Mouse (Mus musculus) hindbrain, embryonic 11.5 days (tissue): ENCODE data around the gene Mob2. TPM values are rescaled to one million over a fixed set of nuclear protein-coding genes. Genes with fewer than 3 reads are reported as not detected.
A peak's percentile ranks its signal among the peaks of the same experiment; 100 is the strongest.

Experiments used
- ATAC-seq: fragments of 200-750 bp; cut with Nextera tagmentation; 2 replicates; pipeline ENCODE4 v1.8.0; 2017; ENCODE audit warnings: mild to moderate bottlenecking, moderate TSS enrichment, moderate library complexity; ENCODE audit not compliant: low FRiP score
- DNase-seq: peaks from one replicate; pipeline ENCODE4 v3.0.0-alpha.2; 2015; ENCODE audit warnings: low spot score
- H3K27ac ChIP-seq: fragments of 300-500 bp; sonication (generic); 2 replicates; pipeline ENCODE4 v1.5.1; 2014; ENCODE audit warnings: mild to moderate bottlenecking, low read depth, low read length
- H3K27me3 ChIP-seq: fragments of 300-500 bp; sonication (generic); 2 replicates; pipeline ENCODE4 v1.6.1; 2014; ENCODE audit warnings: mild to moderate bottlenecking, low read length, moderate library complexity, mixed read lengths; ENCODE audit not compliant: control insufficient read depth, insufficient read depth
- H3K36me3 ChIP-seq: fragments of 300-500 bp; sonication (generic); 2 replicates; pipeline ENCODE4 v1.6.1; 2014; ENCODE audit warnings: mild to moderate bottlenecking, low read length, moderate library complexity, mixed read lengths; ENCODE audit not compliant: control insufficient read depth, insufficient read depth
- H3K4me1 ChIP-seq: fragments of 300-500 bp; sonication (generic); replicated peaks from 2 replicates; pipeline ENCODE4 v1.6.1; 2014; ENCODE audit warnings: low read length, mixed read lengths; ENCODE audit not compliant: control insufficient read depth, insufficient read depth
- H3K4me2 ChIP-seq: fragments of 300-500 bp; sonication (generic); replicated peaks from 2 replicates; pipeline ENCODE4 v1.6.1; 2014; ENCODE audit warnings: mild to moderate bottlenecking, low read depth, low read length
- H3K4me3 ChIP-seq: fragments of 300-500 bp; sonication (generic); 2 replicates; pipeline ENCODE4 v1.5.1; 2014; ENCODE audit warnings: low read depth, low read length
- H3K9ac ChIP-seq: fragments of 300-500 bp; sonication (generic); 2 replicates; pipeline ENCODE4 v1.6.1; 2014; ENCODE audit warnings: low read depth, low read length
- H3K9me3 ChIP-seq: fragments of 300-500 bp; sonication (generic); 2 replicates; pipeline ENCODE4 v1.6.1; 2016; ENCODE audit warnings: low read length; ENCODE audit not compliant: control insufficient read depth
- WGBS: fragments of 180-500 bp; shearing (Covaris S2); extraction: QIAGEN DNeasy Blood & Tissue Kit; methylation state at CpG from one replicate; pipeline ENCODE4 v1.1.7; 2014; 5-methylcytosine and 5-hydroxymethylcytosine counted together
- polyA plus RNA-seq: library from polyadenylated mRNA; unstranded; fragments of >200 nt; fragmentation: Nextera tagmentation; extraction: Ambion mirVana; gene quantifications from 2 replicates; pipeline ENCODE4 v1.2.1, GENCODE M21; 2014

Gene Mob2
- 53.3 and 59.8 TPM in 2 replicates for polyA plus RNA-seq

DNA sequence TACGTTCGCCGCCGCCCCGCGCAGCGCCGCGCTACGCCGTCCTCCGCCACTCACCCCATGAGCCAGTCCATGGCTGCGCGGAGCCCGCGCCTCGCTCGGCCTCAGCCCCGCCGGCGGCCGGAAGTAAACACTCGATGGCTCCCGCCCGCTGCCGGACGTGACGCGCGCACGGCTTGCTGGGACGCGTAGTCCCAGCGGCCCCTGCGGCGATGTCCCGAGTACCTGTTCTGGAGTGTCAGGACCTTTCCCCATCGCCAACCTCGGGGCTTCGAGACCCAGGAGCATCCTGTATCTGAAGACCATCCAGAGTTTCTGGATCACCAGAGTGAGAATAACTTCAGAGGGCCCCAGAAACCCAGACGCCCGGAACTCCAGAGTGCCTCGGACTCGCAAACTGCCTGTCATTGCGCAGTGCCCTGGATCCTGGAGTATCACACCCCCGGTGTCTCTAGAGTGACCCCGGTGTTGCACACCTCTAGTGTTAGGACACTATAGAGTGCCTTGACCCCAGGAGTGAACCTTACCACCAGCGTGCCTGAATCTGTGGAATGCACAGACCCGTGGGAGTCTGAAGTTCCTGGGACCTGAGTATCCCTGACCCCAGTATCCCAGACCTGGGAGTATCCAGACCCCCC is at the start of gene Mob2:
Gene Mob2, minus strand, starts transcription at position 135 of the 635 bp plus-strand sequence.
- Histone ChIP-seq H3K4me2 (peak within 1 kb of the TSS; percentile 81), H3K36me3 (no peaks in the 10 kb centered on the region), H3K9ac (peak within 1 kb of the TSS; percentile 88), H3K9me3 (no peaks in the 10 kb centered on the region), H3K4me1 (0 out of 2 replicates have a peak, but pooled peaks cover 5% of the 10 kb centered on the region), H3K27me3 (no peaks in the 10 kb centered on the region), H3K4me3 (peak within 1 kb of the TSS; percentile 95), H3K27ac (no peak within 1 kb of the TSS)
- DNase-seq: peak; percentile 96
- ATAC-seq: peak; percentile 95
- WGBS: under 1% methylated on average over 38 of the region's 49 CpGs

- Histone ChIP-seq H3K4me2 (no peak overlapping the region), H3K9ac (no peak overlapping the region), H3K36me3 (no peaks in the 10 kb centered on the region), H3K4me1 (no peaks in the 10 kb centered on the region), H3K4me3 (no peak overlapping the region), H3K27ac (no peak overlapping the region), H3K9me3 (no peaks in the 10 kb centered on the region), H3K27me3 (no peaks in the 10 kb centered on the region)
- WGBS: 58% methylated on average over 5 of the region's 5 CpGs
- no peak for DNase-seq
- no peak for ATAC-seq
Observed at GRCm38 (mm10) chr7:142104747-142105146, 43.9 kb upstream of the Mob2 start.

- 9% methylated on average over 9 of the region's 9 CpGs for WGBS
- Histone ChIP-seq H3K4me1 (peaks cover 7% of the 10 kb centered on the region; the same call in 1 of the 2 replicates), H3K4me2 (no peak overlapping the region), H3K9ac (no peak overlapping the region), H3K27ac (no peak overlapping the region), H3K9me3 (no peaks in the 10 kb centered on the region), H3K4me3 (no peak overlapping the region), H3K27me3 (peaks cover 18% of the 10 kb centered on the region; the same call in 1 of the 2 replicates), H3K36me3 (no peaks in the 10 kb centered on the region)
- DNase-seq (peak; percentile 87), ATAC-seq (peak; percentile 52)
Observed at GRCm38 (mm10) chr7:142097776-142098175, 36.9 kb upstream of the Mob2 start.

DNA sequence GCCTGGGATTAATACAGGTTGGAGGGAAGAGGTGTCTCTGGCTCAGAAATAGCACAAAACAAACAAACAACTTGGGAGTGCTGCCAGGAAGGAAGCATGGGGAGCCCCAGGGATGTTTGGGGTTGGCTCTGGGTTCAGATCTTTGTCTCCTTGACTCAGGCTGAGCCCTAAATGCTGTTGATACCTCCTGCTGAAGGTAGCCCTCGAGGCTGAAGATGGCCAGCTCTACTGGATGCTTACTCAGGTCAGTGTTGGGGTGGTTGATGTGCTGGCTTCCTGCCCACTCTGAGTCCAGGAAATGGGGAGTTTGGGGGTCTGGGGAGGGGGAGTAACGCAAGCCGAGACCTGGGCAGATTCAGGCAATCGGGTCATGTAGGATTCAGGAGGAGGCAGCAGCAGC is 35.8 kb upstream of the Mob2 start:
- ATAC-seq (no peak), DNase-seq (no peak)
- WGBS: 83% methylated on average over 4 of the region's 4 CpGs
- Histone ChIP-seq H3K27ac (no peak overlapping the region), H3K4me3 (no peak overlapping the region), H3K4me2 (no peak overlapping the region), H3K4me1 (peaks cover 16% of the 10 kb centered on the region), H3K9ac (no peak overlapping the region), H3K27me3 (peaks cover 18% of the 10 kb centered on the region; the same call in 1 of the 2 replicates), H3K9me3 (no peaks in the 10 kb centered on the region), H3K36me3 (no peaks in the 10 kb centered on the region)

- ATAC-seq (peak; percentile 88), DNase-seq (peak; percentile 96)
- no peaks in the 10 kb centered on the region for H3K9me3 ChIP-seq
- under 1% methylated on average over 52 of the region's 63 CpGs for WGBS
- H3K36me3 ChIP-seq: no peaks in the 10 kb centered on the region
- peaks cover 18% of the 10 kb centered on the region; the same call in 1 of the 2 replicates for H3K27me3 ChIP-seq
- H3K4me1 ChIP-seq: peaks cover 18% of the 10 kb centered on the region
- H3K4me3 ChIP-seq: peak within 1 kb of the TSS; percentile 74
- H3K4me2 ChIP-seq: peak within 1 kb of the TSS; percentile 93
- peak within 1 kb of the TSS; percentile 86 for H3K27ac ChIP-seq
- H3K9ac ChIP-seq: peak within 1 kb of the TSS; percentile 89
Observed at GRCm38 (mm10) chr7:142095183-142095931, 34.5 kb upstream of the Mob2 start, which contains the start of gene Dusp8. Gene Dusp8 (minus strand): TSS chr7:142095843.

- Histone ChIP-seq H3K27ac (peak overlapping the region; percentile 86), H3K36me3 (no peaks in the 10 kb centered on the region), H3K27me3 (peaks cover 18% of the 10 kb centered on the region; the same call in 1 of the 2 replicates), H3K4me1 (peaks cover 24% of the 10 kb centered on the region), H3K9ac (peak overlapping the region; percentile 89), H3K4me3 (peak overlapping the region; percentile 74), H3K4me2 (peak overlapping the region; percentile 93), H3K9me3 (no peaks in the 10 kb centered on the region)
- peak; percentile 43 for ATAC-seq
- peak; percentile 62 for DNase-seq
- WGBS: 0% methylated on average over 72 of the region's 89 CpGs
Observed at GRCm38 (mm10) chr7:142094301-142095143, 33.7 kb upstream of the Mob2 start.

DNA sequence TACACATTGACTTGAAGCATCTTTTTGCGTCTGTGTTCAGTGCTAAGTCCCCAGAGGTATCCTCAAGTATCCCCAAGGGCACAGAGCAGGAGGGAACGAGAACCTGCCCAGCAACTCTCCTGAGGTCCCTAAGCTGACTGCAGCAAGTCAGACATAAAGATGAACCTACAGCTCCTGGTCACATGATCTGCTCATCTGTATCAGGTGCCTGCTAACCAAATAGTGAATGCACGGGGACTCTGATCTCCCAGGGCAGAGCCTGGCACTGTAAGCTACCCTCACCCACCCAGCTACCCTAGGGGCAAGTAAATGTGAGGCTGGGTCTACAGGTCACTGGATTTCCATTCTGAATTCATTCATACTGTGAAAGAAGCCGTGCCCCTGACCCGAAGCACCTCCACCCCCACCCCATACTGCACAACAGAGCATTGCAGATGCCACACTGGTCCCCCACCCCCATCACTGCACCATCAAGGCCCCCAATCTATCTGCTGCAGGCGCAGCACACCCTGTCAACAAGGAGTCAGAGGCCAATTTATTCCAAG is 32.9 kb upstream of the Mob2 start:
- 27% methylated on average over 6 of the region's 6 CpGs for WGBS
- H3K4me3 ChIP-seq: peak overlapping the region; percentile 74
- no peaks in the 10 kb centered on the region for H3K9me3 ChIP-seq
- H3K27ac ChIP-seq: peak overlapping the region; percentile 86; the same call in 1 of the 2 replicates
- no peaks in the 10 kb centered on the region for H3K36me3 ChIP-seq
- peak overlapping the region; percentile 93 for H3K4me2 ChIP-seq
- peaks cover 29% of the 10 kb centered on the region for H3K4me1 ChIP-seq
- ATAC-seq (no peak), DNase-seq (no peak)
- peaks cover 18% of the 10 kb centered on the region; the same call in 1 of the 2 replicates for H3K27me3 ChIP-seq
- peak overlapping the region; percentile 89 for H3K9ac ChIP-seq

GRCm38 (mm10) chr7:142092991-142093390 is 32.1 kb upstream of the Mob2 start:
- H3K4me2 ChIP-seq: peak overlapping the region; percentile 93
- H3K9ac ChIP-seq: peak overlapping the region; percentile 89; the same call in 1 of the 2 replicates
- no peaks in the 10 kb centered on the region for H3K9me3 ChIP-seq
- H3K36me3 ChIP-seq: no peaks in the 10 kb centered on the region
- peaks cover 18% of the 10 kb centered on the region; the same call in 1 of the 2 replicates for H3K27me3 ChIP-seq
- DNase-seq (no peak), ATAC-seq (no peak)
- H3K27ac ChIP-seq: 0 out of 2 replicates have a peak overlapping the region, but pooled peaks have one; percentile 24
- H3K4me3 ChIP-seq: peak overlapping the region; percentile 74
- H3K4me1 ChIP-seq: peaks cover 33% of the 10 kb centered on the region
- WGBS: 65% methylated on average over 1 of the region's 1 CpGs
